Mouse (Mus musculus) small intestine, adult 2 months (tissue): ENCODE measurements around the gene Utp14a.

ENCODE experiments used
- CTCF ChIP-seq: fragments of 200-500 bp; IDR thresholded peaks from 2 replicates; pipeline ENCODE4 v1.5.1; 2012; ENCODE audit warnings: low read depth, mild to moderate bottlenecking, control low read depth, inconsistent platforms, low read length, moderate library complexity, mixed read lengths; ENCODE audit not compliant: insufficient replicate concordance, insufficient read length; ENCODE audit errors: extremely low read depth
- POLR2A ChIP-seq: fragments of 200-500 bp; IDR thresholded peaks from 2 replicates; pipeline ENCODE4 v1.6.1; 2012; ENCODE audit warnings: low read depth, mild to moderate bottlenecking, control low read depth, inconsistent platforms, low read length, moderate library complexity

DNA sequence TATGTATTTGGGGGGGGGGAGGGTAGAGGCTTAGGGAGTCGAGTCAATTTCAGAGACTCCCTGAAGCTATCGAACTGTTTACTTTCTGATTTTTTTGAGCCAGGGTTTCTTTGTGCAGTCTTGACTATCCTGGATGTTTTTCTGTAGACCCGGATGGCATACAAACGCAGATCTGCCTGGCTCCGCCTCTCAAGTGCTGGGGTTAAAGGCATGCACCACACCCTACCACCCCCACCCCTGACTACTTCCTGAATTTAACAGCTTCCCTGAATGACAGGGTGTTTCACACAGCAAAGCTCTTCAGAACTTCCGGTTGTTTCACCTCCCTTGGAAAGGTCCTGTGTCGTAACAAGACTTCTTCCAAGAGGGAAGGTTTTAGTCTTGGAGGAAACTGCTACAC, 22.2 kb upstream of the Utp14a start:
- TF ChIP-seq CTCF, result no peak
- no peak for TF ChIP-seq POLR2A
